Mouse (Mus musculus) ES-Bruce4 (cell line): ENCODE results near the gene Usp30.

Experiments used
- CTCF ChIP-seq: IDR thresholded peaks from one replicate; pipeline ENCODE4 v1.8.1; 2011; ENCODE audit warnings: low read depth, low read length
- POLR2A ChIP-seq: IDR thresholded peaks from one replicate; pipeline ENCODE4 v1.8.1; 2011; ENCODE audit warnings: low read length; ENCODE audit not compliant: insufficient read depth

- peak; percentile 89 for TF ChIP-seq CTCF
- peak; percentile 55 for TF ChIP-seq POLR2A
Observed at GRCm38 (mm10) chr5:114127374-114128349, 62.4 kb downstream of the Usp30 start, which contains the start of gene Alkbh2.
